Comparison of ENCODE assay signal across 8 mouse cellular contexts in the genomic region with DNA sequence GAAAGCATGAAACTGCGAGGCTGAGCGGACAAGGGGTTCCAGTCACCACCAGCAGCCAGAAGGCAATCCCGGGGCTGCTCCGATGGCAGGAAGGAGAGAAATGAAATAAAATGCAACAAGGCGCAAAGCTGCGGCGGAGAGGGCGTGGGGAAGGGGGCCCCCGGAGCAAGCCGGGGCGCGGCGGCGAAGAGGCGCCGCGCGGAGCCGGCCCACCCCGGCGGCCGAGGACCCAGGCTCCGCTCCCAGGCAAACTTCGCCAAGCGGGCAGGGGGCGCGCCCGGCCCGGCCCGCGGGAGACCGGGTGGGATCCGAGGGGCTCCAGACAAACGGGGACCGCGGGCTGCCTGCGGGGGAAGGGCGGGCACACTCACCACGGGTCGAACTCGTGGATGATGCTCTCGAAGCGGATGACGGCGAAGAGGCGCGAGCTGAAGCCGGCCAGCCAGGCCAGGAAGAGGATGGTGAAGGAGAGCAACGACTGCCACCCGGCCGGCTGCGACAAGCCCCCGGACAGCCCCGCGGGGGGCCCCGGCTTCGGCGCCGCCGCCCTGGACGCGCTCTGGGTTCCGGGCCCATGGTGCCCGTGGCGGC. TPM values are rescaled to one million over a fixed set of nuclear protein-coding genes. Genes with fewer than 3 reads are reported as not detected.
DNase-seq lines count a peak whose midpoint lies in the region; ATAC-seq and TF ChIP-seq lines count a peak whose summit lies in the region.

No protein-coding gene starts in this region.

- peaks cover 30% of the 10 kb centered on the region for H3K4me1 ChIP-seq in heart, embryonic 15.5 days (replicated peaks)
- peaks cover 51% of the 10 kb centered on the region for H3K4me1 ChIP-seq in E14TG2a.4 (replicated peaks; ENCODE audit: low read depth, low read length)
- peaks cover 19% of the 10 kb centered on the region for H3K4me1 ChIP-seq in intestine, embryonic 16.5 days (ENCODE audit: control insufficient read depth, insufficient read depth, low read length)
- H3K4me1 ChIP-seq in midbrain, embryonic 12.5 days: peaks cover 29% of the 10 kb centered on the region

- no peaks in the 10 kb centered on the region for H3K9me3 ChIP-seq in heart, embryonic 15.5 days (replicated peaks)
- no peaks in the 10 kb centered on the region for H3K9me3 ChIP-seq in E14TG2a.4 (ENCODE audit: low read length)
- H3K9me3 ChIP-seq in intestine, embryonic 16.5 days (ENCODE audit: control insufficient read depth, low read length): no peaks in the 10 kb centered on the region
- H3K9me3 ChIP-seq in midbrain, embryonic 12.5 days: no peaks in the 10 kb centered on the region

- H3K27ac ChIP-seq in heart, embryonic 15.5 days: peak overlapping the region; percentile 97
- H3K27ac ChIP-seq in intestine, embryonic 16.5 days (ENCODE audit: low read length): peak overlapping the region; percentile 99
- H3K27ac ChIP-seq in midbrain, embryonic 12.5 days (replicated peaks): peak overlapping the region; percentile 98

- no peaks in the 10 kb centered on the region for H3K36me3 ChIP-seq in heart, embryonic 15.5 days
- H3K36me3 ChIP-seq in E14TG2a.4 (ENCODE audit: insufficient read depth, low read length): peaks cover 16% of the 10 kb centered on the region
- H3K36me3 ChIP-seq in intestine, embryonic 16.5 days (ENCODE audit: control insufficient read depth, insufficient read depth, low read length): no peaks in the 10 kb centered on the region
- H3K36me3 ChIP-seq in midbrain, embryonic 12.5 days: no peaks in the 10 kb centered on the region

- H3K9ac ChIP-seq in heart, embryonic 15.5 days: peak overlapping the region; percentile 95
- H3K9ac ChIP-seq in intestine, embryonic 16.5 days (ENCODE audit: low read depth, low read length): peak overlapping the region; percentile 99
- H3K9ac ChIP-seq in midbrain, embryonic 12.5 days (replicated peaks): peak overlapping the region; percentile 97

- DNase-seq in heart, adult 9 months (ENCODE audit: low spot score in 2 of 2): no peak
- DNase-seq in embryo, embryonic 11.5 days (ENCODE audit: low read depth, low spot score): peak; percentile 22
- no peak for DNase-seq in layer of hippocampus, adult 18-20 months (ENCODE audit: low spot score in 2 of 2)
- DNase-seq in urinary bladder, adult 18-20 months (ENCODE audit: low spot score in 2 of 2): no peak

- H3K27me3 ChIP-seq in heart, embryonic 15.5 days: no peaks in the 10 kb centered on the region
- H3K27me3 ChIP-seq in E14TG2a.4 (ENCODE audit: insufficient read depth, low read length): peaks cover 4% of the 10 kb centered on the region
- no peaks in the 10 kb centered on the region for H3K27me3 ChIP-seq in intestine, embryonic 16.5 days (replicated peaks; ENCODE audit: control insufficient read depth, insufficient read depth, low read length)
- peaks cover 5% of the 10 kb centered on the region; the same call in 1 of the 2 replicates for H3K27me3 ChIP-seq in midbrain, embryonic 12.5 days

- no peak for TF ChIP-seq CTCF in E14TG2a.4 (conservative IDR thresholded peaks at IDR 0.05; ENCODE audit: low read length)

- under 1% methylated on average over 53 of the region's 65 CpGs for WGBS in heart, embryonic 15.5 days
- whole genome bisulfite sequencing in intestine, embryonic 16.5 days: under 1% methylated on average over 65 of the region's 65 CpGs
- under 1% methylated on average over 59 of the region's 65 CpGs for WGBS in midbrain, embryonic 12.5 days

- no peak for ATAC-seq in heart, embryonic 15.5 days (replicated peaks; ENCODE audit: insufficient number of reproducible peaks, insufficient read depth, low FRiP score, low read depth)
- ATAC-seq in intestine, embryonic 16.5 days: peak; percentile 1
- peak; percentile 9 for ATAC-seq in midbrain, embryonic 12.5 days (ENCODE audit: low FRiP score, low read depth)

- peak overlapping the region; percentile 72 for H3K4me3 ChIP-seq in heart, embryonic 15.5 days
- H3K4me3 ChIP-seq in E14TG2a.4 (replicated peaks; ENCODE audit: low read length): peak overlapping the region; percentile 97
- peak overlapping the region; percentile 97 for H3K4me3 ChIP-seq in intestine, embryonic 16.5 days (ENCODE audit: low read length)
- H3K4me3 ChIP-seq in midbrain, embryonic 12.5 days: peak overlapping the region; percentile 97

- H3K4me2 ChIP-seq in heart, embryonic 15.5 days: peak overlapping the region; percentile 60
- H3K4me2 ChIP-seq in intestine, embryonic 16.5 days (ENCODE audit: low read depth, low read length): peak overlapping the region; percentile 54
- H3K4me2 ChIP-seq in midbrain, embryonic 12.5 days (replicated peaks): peak overlapping the region; percentile 56

RNA-seq across cellular contexts. Expression of a gene that starts 0.7 kb away (rescaled TPM):
- 64.0 and 76.2 TPM in 2 replicates for polyA plus RNA-seq in heart, embryonic 15.5 days (2015; fragmentation: Nextera tagmentation; extraction: Ambion mirVana)
- polyA plus RNA-seq in intestine, embryonic 16.5 days (2015; fragmentation: Nextera tagmentation; extraction: Ambion mirVana): 108 and 127 TPM in 2 replicates
- polyA plus RNA-seq in midbrain, embryonic 12.5 days (2016; fragmentation: Nextera tagmentation; extraction: Ambion mirVana): 104 and 110 TPM in 2 replicates
- 10 to 100 TPM; 79.2 to 81.0 TPM for total RNA-seq in layer of hippocampus, adult 18-20 months (2021)
